Mouse (Mus musculus) thymus, postnatal 4 days (tissue): ENCODE results near the gene LTO1.
"Not testable (repeated sequence)": the region's sequence is repeated elsewhere in the genome, so short reads cannot be mapped to it uniquely, and the experiment has no call there.

Experiments used
- DNase-seq: peaks from one replicate; pipeline ENCODE4 v3.0.0; 2021

LTO1 gene

DNA sequence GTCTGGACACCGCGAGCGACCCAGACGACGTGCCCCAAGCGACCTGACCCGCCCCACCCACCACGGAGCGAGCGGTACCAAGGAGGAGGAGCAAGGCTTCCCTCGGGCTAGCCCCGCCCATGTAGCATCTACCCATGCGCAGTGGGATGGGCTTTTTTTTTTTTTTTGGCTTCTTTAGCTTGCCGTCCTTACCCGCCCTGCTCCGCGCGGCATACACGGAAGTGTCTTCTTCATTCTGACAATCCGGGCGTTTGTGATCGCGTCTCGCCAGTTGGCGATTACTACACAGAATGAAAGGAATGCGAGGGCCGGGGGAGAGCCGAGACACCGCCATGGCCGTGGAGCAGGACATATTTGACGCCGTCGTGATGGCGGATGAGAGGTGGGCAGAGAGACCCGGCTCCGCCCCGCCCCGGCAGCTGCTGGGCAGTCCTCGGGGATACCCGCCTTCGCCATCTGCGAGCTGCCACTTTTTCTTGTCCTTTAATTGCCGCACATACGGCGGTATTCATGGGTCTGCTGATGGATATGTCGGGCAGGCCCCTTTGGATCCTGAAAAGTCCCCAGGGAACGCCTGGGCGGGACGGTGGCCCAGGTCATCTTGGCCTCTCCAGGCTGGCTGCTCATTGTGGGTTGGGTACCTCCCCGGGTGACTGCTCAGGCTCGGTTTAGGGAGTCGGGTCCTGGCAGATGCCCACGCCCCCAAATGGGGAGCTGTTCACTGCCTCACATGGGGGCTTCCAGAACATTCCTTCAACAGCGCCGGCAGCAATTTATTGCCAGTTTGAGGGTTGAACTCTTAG is at the start of gene LTO1:
Gene LTO1 (plus strand): TSS at position 153 of the 803 bp plus-strand sequence.
- peak; percentile 92 for DNase-seq

DNA sequence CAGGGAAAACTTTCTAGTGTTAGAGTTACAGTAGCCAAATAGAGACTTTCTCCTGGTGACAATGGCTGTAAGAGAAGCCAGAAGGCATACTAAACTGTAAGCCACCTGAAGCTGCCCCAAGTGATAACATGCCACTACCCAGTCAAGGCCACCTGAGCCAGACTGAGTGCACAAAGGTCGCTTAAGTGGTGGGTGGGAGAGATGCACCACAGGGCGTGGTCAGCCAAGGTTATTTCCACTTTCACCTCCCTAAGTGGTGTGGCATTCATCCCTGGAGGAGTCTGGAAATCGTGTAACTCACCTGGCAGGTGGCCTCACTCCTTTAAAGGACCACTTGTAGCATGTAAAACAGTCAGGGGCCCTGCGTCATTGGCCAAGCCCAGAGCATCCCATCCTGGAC is 47.7 kb upstream of the LTO1 start:
- no peak for DNase-seq

DNA sequence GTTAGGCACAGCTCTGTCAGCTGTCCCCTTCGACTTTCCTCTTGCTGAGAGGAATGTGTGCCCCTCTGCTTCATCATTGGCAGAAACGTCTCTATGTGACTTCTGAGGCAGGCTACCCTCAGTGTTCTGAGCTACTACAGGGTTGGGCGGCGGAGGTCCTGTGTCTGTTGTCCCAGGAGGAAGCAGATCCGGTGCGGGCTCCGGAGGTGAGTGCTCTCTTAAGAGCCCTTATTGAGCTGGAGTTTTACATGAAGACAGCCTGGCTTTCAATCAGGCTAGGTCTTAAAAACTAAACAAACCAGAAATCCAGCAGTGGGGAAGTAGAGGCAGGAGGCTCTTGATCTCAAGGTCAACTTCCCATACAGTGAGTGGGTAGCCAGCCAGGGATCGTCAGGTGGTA is 47.3 kb upstream of the LTO1 start:
- DNase-seq: no peak

DNA sequence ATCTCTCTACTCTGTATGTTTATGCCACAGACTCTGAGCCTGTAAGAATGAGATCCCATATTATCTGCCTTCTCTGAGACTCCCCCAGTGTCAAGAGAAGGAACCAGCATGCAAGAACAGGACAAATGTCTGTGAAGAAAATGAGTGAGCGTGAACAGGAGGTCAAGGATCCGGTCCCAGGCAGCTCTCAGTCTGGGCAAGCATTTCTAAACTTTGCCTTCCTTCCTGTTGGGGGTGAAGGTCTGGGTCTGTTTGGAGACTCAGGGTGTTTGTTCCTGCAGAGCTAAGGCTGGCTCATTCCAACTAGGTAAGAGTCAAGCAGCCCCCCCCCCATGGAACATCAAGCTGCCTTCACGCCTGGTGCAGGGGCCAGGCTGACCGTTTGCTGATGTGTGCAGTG is 42.5 kb upstream of the LTO1 start:
- DNase-seq: no peak

DNA sequence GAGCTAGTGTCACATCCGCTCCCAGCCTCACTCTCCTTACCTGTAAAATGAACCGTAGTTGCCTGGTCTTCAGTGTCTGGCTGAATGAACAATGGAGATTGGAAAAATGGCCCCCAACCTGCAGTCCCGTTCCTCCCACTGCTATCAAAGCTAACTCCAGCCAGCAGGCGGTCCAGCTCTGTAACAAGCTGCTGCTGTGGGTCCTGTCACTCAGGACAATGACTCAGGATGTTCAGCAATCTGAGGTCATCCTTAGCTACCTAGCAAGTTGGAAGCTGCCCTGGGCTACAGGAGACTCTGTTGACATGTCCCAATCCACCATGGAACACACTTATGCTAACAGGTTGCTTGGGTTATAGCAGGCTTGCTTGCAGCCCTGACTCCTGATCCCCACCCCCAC is 41.7 kb upstream of the LTO1 start:
- no peak for DNase-seq

DNA sequence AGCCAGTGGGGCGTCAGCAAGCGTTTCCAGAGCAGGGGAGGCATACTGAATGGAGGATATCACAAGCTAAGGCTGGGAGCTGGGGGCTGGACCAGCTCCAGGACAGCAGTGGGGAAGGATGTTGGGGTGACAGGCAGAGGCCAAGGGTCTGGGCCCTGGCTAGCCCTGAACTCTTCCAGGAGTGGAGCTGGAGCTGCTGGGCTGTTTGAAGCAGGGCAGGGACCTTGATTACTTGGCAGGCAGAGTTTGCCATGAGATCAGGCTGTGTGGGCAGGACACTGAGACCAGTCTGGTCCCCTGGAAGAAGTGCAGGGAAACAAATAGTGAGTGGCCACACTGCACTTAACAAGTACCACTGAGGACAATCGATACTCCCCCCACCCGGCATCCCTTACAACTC is 40.7 kb upstream of the LTO1 start:
- DNase-seq: no peak

DNA sequence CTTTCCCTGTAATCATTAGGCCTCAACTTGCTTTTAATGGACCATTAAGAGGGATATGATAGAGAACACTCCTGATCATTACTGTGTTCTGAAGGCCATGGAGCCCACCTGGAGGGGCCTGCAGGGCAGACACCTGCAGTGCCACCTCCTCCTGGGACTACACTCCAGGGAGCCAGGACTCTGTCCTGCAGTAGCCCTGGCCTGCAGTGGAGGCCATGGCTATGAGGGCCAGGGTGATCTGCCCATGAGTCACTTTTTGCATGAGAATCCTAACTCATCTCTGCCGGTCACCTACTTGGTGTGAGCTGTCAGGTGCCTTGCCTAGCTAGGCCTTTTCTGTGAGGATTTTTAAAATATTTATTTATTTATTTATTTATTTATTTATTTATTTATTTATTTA is 36.5 kb upstream of the LTO1 start:
- no peak for DNase-seq

DNA sequence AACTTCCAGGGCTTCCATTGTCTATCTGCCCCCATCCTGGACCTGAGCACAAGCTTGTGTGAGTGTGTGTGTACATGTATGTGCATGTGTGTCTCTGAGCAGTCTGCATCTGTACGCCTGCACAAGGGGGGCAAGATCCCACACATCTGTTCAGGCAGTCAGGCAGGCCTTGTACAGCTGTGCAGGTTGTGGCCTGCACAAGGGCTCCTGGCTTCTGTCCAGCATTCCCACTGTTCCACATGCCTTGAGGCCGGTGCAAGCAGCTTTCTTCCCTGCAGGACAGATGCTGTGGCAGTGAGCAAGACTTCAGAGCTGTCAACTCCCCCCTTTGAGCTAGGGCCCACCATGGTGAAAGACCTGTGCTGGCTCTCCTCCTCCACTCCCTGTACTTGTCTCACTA is 31.8 kb upstream of the LTO1 start:
- no peak for DNase-seq

DNA sequence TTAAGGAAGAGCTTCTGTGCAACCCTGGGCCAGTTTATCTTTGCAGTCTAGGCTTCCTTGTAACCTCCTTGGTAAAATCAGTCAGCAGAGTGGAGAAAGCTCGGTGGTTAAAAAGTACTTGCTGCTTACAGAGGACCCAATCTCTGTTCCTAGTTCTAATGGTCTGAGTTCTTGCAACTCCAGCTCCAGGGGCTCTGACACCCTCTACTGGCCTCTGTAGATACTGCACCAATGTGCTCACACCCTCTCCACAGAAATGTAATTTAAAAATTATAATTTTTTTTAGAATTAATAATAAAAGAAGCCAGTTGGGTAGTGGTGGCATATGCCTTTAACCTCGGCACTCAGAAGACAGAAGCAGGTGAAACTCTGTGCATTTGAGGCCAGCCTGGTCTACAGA is 27.2 kb upstream of the LTO1 start:
- no peak for DNase-seq

DNA sequence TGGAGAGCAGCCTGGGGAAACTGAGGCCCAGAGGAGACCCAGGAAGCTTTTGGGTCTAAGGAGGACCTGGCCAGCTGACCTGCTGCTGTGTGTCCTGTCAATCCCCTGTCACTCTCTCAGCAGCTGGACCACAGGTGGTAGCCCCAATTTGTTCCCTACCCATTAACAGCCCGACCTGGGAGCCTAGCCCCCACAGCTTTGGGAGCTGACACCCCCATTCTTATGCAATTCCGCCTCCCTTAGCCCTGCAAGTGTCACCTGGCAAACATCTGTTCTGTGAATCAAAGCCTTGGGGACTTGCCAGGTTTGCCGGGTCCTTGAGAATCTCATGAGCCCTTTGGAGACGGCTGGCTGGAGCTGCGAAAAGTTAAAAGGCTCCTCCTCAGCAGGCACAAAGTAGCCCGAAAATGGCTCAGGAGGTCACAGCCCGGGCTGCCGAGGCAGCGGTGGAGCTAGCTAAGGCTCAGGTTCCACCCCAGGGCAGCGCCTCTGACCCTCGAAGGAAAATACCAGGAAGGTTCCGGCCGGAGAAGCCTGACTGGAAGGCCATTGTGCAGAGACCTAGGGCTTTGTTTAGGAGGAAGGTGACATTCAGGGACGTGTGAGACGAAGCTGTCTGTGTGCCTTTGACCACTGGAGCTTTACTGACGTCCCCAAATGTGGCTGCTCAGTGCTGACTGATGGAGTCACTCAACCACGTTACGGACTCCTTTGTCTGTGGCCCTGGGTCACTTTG is 26.2 kb upstream of the LTO1 start:
- no peak for DNase-seq

DNA sequence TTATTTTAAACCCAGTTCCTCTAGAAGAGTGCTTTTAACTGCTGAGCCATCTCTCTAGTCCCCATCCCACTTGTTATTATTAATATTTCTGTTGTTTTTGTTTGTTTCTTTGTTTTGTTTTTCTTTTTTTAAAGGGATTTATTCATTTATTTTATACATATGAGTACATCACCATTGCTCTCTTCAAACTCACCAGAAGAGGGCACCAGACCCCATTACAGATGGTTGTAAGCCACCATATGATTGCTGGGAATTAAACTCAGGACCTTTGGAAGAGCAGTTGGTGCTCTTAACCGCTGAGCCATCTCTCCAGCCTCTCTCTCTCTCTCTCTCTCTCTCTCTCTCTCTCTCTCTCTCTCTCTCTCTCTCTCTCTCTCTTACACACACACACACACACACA is 24.2 kb upstream of the LTO1 start:
- DNase-seq: not testable (repeated sequence)

DNA sequence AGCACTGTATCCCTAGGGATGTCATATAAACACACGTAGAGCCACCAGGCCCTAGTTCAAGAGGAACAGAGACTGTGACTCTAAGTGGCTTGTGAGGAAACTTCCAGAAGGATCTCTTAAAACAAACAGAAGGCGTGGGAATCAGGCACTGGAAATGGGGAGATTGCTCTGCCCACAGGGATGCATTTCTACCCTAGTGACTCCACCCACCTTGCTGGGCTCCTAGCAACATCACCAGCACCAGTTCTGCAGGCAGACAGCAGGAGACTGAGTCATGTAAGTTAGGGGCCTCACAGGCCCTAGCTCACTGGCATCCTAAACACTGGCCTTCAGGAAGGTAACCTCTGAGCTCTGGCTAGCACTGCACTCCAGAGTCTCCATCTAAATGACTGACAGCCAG is 23.0 kb upstream of the LTO1 start:
- DNase-seq: no peak

DNA sequence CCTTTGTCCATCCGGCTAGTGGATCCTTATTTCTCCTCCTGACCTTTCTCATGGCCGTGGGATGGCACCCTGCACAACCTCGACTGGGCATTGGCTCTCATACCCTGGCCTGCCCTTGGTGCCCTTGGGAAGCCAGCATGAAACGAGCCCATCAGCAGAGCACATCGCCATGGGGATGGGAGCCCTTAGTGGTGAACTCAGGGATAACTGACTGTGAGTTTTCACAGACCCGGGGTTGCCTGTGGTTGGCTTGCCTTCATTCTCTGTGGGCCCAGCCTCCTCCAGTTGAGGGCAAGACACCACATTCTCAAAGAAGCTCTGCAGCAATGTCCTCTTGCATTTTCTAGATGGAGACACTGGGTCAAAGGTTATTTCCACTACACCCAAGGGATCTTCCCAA is 22.6 kb upstream of the LTO1 start:
- DNase-seq: no peak

DNA sequence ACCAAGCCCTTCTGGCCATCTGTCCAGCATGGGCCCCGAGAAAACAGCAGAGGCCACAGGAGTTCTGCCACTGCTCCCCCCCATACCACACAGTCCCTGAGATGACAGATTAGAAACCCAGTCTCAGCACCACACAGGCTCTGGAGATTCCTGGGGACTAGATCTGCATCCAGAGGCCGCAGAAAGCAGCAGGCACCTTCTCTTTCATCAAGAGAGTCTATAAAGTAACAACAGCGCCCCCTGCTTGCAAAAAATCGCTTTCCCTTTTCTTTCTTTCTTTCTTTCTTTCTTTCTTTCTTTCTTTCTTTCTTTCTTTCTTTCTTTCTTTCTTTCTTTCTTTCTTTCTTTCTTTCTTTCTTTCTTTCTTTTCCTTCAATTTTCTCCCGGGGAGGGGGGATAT is 20.7 kb upstream of the LTO1 start:
- DNase-seq: peak; percentile 58

DNA sequence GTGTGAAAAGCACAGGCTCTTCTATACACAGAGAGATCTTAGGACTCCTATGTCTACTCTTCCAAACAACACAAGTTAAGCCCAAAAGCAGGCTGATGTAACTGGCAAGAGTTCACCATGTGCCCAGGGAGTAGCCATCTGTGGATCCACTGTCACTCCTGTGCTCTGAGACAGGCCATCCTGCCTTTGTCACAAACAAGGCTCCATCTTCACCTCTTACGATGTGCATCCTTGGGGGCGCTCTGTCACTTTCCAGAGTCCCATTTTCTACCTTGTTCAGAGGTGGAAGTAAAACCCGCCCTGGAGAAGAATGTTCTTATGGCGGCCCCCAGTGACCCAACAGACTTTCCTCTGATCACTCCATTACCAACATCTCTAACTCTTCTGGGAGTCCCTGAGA is 20.2 kb upstream of the LTO1 start:
- DNase-seq: no peak

DNA sequence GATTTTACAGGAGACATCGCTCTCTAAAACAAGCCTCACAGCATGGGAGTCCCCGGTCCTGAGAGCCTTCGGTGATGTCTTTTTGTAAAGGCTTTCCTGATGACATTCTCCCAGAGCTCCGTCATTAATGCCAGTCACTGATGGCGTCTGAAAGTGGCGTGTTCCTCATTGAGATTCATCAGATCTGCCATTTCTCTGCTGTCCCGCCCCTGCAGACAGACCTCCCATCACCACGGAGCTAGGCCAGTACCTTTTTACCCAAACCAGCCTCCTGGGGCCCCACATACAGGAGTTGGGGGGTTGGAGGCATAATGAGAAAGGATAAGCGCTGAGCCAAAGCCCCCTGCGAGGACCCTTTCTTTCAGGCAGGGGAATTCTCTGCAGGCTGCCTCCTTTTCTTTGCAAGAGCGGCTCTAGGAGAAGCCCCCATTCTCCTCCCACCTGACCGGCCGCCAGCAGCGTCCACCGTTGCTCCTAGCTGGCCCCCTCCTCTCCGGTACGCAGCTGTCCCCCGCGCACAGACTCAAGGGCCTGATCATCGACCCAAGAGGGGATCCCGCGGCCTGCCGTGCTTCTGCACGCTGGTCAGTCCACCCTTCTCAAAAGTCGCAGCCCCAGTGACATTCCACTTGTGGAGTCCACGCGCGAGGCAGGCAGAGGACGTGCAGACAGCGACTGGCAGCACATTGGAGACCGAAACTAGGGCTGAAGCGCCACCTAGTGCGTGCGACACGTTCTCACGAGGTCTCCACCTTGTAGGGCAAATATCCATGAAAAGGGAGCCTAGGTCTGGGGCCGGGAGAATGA is 19.4 kb upstream of the LTO1 start:
- DNase-seq: peak; percentile 81

DNA sequence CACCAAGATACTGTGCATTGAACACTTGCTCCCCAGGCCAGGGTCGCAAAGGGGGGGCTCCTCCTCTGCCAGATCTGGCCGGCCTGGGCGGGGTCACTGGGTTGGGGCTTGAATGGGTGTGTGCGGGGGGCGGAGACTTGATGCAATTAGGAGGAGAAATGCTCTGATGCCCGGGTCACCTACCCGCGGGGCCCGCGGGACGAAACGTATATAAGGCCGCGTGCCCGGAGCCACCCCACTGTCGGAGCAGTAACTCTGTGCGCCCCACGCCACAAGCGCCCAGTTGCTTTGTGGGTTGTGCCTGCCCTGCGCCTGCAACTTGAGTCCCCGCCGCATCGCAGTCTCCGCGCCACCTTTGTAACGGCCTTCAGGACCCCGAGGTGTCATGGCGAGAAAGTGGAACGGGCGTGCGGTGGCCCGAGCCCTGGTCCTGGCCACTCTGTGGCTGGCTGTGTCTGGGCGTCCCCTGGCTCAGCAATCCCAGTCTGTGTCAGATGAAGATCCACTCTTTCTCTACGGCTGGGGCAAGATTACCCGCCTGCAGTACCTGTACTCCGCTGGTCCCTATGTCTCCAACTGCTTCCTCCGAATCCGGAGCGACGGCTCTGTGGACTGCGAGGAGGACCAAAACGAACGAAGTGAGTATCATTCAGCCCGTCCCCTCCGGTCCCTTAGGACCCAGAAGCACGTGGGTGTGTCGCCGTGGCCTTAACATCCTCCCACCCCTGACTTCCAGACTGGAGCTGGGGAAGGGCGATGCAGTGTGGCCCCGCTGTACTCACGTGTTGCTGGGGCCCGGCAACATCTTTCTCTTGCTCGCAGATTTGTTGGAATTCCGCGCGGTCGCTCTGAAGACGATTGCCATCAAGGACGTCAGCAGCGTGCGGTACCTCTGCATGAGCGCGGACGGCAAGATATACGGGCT is 18.3 kb upstream of the LTO1 start, which contains the start of gene Fgf15:
Gene Fgf15 (plus strand): TSS at position 238 of the 925 bp plus-strand sequence.
- DNase-seq: peak; percentile 28

DNA sequence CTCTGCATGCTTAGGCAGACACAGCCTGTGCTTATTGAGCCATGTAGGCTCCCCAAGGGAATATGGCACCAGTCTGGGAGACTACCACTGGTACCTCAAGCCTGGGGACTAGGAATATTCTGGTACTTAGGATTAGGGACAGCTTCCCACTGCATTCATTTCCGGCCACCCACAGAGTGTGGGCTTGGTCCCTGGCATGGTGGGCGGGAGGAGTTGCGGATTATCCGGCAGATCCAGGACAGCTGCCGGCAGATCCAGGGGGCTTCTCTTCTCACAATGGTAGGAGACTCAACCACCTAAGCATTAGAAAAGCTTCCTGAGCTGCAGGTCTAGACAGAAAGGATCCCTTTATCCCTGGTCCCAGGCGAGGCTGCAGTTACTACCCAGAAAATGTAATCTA is 16.4 kb upstream of the LTO1 start:
- no peak for DNase-seq

DNA sequence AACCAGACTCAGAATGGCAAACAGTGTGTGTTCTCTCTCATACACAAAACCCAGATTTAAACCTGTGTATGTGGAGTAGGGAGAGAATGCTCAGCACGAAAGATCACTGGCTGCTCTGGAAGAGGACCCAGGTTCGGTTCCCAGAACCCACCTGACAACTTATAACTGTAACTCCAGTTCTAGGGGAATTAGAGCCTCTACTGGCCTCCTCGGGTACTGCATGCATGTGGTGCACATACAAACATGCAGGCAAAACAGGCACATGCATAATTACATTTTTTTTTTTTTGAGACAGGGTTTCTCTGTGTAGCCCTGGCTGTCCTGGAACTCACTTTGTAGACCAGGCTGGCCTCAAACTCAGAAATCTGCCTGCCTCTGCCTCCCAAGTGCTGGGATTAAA is 9.4 kb upstream of the LTO1 start:
- DNase-seq: peak; percentile 39

DNA sequence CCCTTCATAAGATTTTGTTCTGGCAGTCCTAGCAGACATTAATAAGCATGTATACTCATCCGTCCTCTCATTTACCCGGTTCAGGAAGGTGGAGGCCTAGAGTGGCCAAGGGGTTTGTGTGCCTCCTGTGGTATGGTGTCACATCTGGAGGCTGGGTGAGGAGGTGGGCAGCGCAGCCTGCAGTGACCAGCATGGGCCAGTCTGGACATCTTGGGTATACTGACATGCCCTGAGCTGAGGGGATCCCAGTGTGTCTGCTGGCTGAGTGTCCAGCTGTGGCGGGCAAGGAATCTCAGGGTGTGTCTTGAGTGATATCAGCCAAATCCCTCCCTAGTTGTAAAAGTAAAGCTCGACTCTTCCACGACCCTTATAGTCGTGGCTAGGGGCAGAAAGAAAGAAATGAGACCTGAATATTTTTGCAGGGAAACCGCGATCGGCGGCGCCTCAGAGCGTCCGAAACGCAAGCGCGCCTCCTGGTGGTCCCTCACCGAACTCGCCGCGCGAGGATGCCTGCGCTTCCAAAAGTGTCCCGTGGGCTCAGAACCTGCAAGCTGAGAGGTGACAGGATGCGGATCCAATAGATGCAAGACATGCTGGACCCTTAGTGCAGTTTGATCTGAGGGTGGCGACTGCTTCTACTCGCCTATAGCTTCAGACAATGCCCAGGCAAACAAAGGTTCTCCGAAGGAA is 8.0 kb upstream of the LTO1 start:
- peak; percentile 84 for DNase-seq

DNA sequence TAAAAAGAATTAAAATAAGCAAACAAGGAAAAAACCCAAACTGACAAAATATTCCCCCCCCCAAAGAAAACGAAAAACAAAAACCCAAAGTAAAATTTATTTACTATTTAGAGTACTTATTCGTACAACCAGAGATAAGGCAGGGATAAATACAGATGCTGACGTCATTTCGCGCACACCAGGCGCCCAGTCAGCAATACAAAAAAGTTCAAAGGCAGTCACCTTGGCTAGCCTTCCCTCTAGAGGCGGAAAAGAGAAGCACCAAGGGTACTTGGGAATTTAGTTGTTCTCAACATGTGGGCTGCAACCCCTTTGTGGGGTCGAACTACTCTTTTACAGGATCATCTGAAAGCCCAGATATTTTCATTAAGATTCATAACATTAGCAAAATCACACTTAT is 7.1 kb upstream of the LTO1 start:
- no peak for DNase-seq

DNA sequence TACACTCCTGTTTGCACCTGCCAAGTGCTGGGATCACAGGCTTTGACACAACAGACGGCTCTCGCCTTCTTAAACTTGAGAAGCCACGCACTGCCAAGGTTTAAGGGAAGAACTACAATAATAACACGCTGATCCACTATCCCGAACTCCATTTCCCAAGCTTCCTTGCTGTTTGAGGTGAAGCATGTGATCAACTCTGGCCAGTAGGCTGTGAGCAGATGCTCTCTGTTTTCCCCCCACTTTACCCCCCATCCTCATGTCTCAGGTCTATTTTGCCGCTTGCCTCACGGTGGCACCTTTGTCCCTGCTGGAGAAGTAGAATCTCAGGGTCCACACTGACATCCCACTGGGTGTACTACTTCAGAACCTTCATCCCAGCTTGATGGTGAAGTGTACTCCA is 6.2 kb upstream of the LTO1 start:
- no peak for DNase-seq
